Mouse (Mus musculus) ES-E14 (cell line): Measurements from ENCODE around the gene Ifngr1.

Source experiments
- HCFC1 ChIP-seq: IDR thresholded peaks from 2 replicates; pipeline ENCODE4 v1.6.1; 2012; ENCODE audit warnings: low read length, inconsistent platforms, borderline replicate concordance; ENCODE audit not compliant: insufficient read depth
- MAFK ChIP-seq: IDR thresholded peaks from 2 replicates; pipeline ENCODE4 v1.6.1; 2014; ENCODE audit warnings: mild to moderate bottlenecking, low read depth, low read length, inconsistent platforms; ENCODE audit not compliant: insufficient read depth
- ZC3H11A ChIP-seq: IDR thresholded peaks from 2 replicates; pipeline ENCODE4 v1.6.1; 2012; ENCODE audit warnings: low read depth, mild to moderate bottlenecking, inconsistent platforms, low read length, borderline replicate concordance
- ZNF384 ChIP-seq: IDR thresholded peaks from 2 replicates; pipeline ENCODE4 v1.6.1; 2012; ENCODE audit warnings: low read depth, low read length, inconsistent platforms

- TF ChIP-seq HCFC1 (no peak), MAFK (no peak), ZC3H11A (no peak), ZNF384 (no peak)
These were observed 28.3 kb upstream of the Ifngr1 start for GRCm38 (mm10) chr10:19563443-19563861.
